Mouse (Mus musculus) right cerebral cortex, adult 2 months (tissue): ENCODE measurements around the gene Nlrc3.
A peak's percentile ranks its signal among the peaks of the same experiment; 100 is the strongest.
"Not testable (repeated sequence)": the region's sequence is repeated elsewhere in the genome, so short reads cannot be mapped to it uniquely, and the experiment has no call there.

Source experiments
- DNase-seq, 2 experiments: peaks; one replicate each; pipeline ENCODE4 v3.0.0; 2021 to 2022; ENCODE audit warnings: low spot score in 2 of 2

Nlrc3 gene

GRCm38 (mm10) chr16:3976251-3976671, at the start of gene Nlrc3:
Gene Nlrc3, minus strand, starts transcription at chr16:3976632.
- no peak for DNase-seq

GRCm38 (mm10) chr16:4022719-4023118, 46.3 kb upstream of the Nlrc3 start:
- DNase-seq = no peak

GRCm38 (mm10) chr16:4021241-4021640, 44.8 kb upstream of the Nlrc3 start:
- DNase-seq = no peak

GRCm38 (mm10) chr16:4017466-4017865, 41.0 kb upstream of the Nlrc3 start:
- DNase-seq = not testable (repeated sequence)

GRCm38 (mm10) chr16:4016786-4017185, 40.4 kb upstream of the Nlrc3 start:
- DNase-seq = not testable (repeated sequence)

GRCm38 (mm10) chr16:4014040-4014668, 37.7 kb upstream of the Nlrc3 start:
- no peak for DNase-seq

GRCm38 (mm10) chr16:4012882-4013570, 36.6 kb upstream of the Nlrc3 start:
- DNase-seq = no peak

- peak; percentile 96 to 97 for DNase-seq
These were observed 27.3 kb upstream of the Nlrc3 start, which contains the start of gene Slx4 for GRCm38 (mm10) chr16:4003489-4004398. Gene Slx4, minus strand, starts transcription at chr16:4003770.

GRCm38 (mm10) chr16:3988410-3988809, 12.0 kb upstream of the Nlrc3 start:
- no peak for DNase-seq

GRCm38 (mm10) chr16:3983146-3983700, 6.8 kb upstream of the Nlrc3 start:
- DNase-seq = no peak

GRCm38 (mm10) chr16:3982173-3982572, 5.7 kb upstream of the Nlrc3 start:
- no peak for DNase-seq

- DNase-seq = no peak
These were observed 280 bp upstream of the Nlrc3 start for GRCm38 (mm10) chr16:3976712-3977111.

GRCm38 (mm10) chr16:3975658-3976057, 774 bp downstream of the Nlrc3 start:
- DNase-seq = no peak

- DNase-seq = not testable (repeated sequence)
These were observed 2.0 kb downstream of the Nlrc3 start for GRCm38 (mm10) chr16:3974456-3974855.

GRCm38 (mm10) chr16:3965534-3965933, 10.9 kb downstream of the Nlrc3 start:
- DNase-seq = no peak

GRCm38 (mm10) chr16:3964990-3965389, 11.4 kb downstream of the Nlrc3 start:
- no peak for DNase-seq

GRCm38 (mm10) chr16:3959261-3959660, 17.2 kb downstream of the Nlrc3 start:
- no peak for DNase-seq

- DNase-seq = no peak
These were observed 20.1 kb downstream of the Nlrc3 start for GRCm38 (mm10) chr16:3956369-3956768.

GRCm38 (mm10) chr16:3951141-3951540, 25.3 kb downstream of the Nlrc3 start:
- no peak for DNase-seq

- no peak for DNase-seq
These were observed 41.7 kb downstream of the Nlrc3 start for GRCm38 (mm10) chr16:3934701-3935100.

GRCm38 (mm10) chr16:3934091-3934490, 42.3 kb downstream of the Nlrc3 start:
- DNase-seq = no peak

- DNase-seq = no peak
These were observed 42.9 kb downstream of the Nlrc3 start for GRCm38 (mm10) chr16:3933536-3933935.
